Mouse (Mus musculus) embryonic facial prominence, embryonic 10.5 days (tissue): ENCODE results near the gene Ccser1. TPM values are rescaled to one million over a fixed set of nuclear protein-coding genes. Genes with fewer than 3 reads are reported as not detected.

Source experiments
- DNase-seq: peaks from one replicate; pipeline ENCODE4 v3.0.0-alpha.2; 2017; ENCODE audit warnings: low spot score
- H3K27ac ChIP-seq: fragments of 300-500 bp; sonication (generic); replicated peaks from 2 replicates; pipeline ENCODE4 v1.5.1; 2016; ENCODE audit warnings: mild to moderate bottlenecking
- H3K27me3 ChIP-seq: fragments of 300-500 bp; sonication (generic); replicated peaks from 2 replicates; pipeline ENCODE4 v1.6.1; 2016; ENCODE audit warnings: low read depth, mild to moderate bottlenecking; ENCODE audit not compliant: poor library complexity, severe bottlenecking
- H3K36me3 ChIP-seq: fragments of 300-500 bp; sonication (generic); replicated peaks from 2 replicates; pipeline ENCODE4 v1.6.1; 2016; ENCODE audit warnings: mild to moderate bottlenecking, moderate library complexity
- H3K4me1 ChIP-seq: fragments of 300-500 bp; sonication (generic); 2 replicates; pipeline ENCODE4 v1.6.1; 2016
- H3K4me3 ChIP-seq: fragments of 300-500 bp; sonication (generic); 2 replicates; pipeline ENCODE4 v1.5.1; 2016; ENCODE audit warnings: mild to moderate bottlenecking, moderate library complexity
- H3K9me3 ChIP-seq: fragments of 300-500 bp; sonication (generic); 2 replicates; pipeline ENCODE4 v1.6.1; 2016; ENCODE audit warnings: mild to moderate bottlenecking
- WGBS: fragments of 180-500 bp; shearing (Covaris S2); methylation state at CpG from one replicate; pipeline ENCODE4 v1.1.7; 2016; 5-methylcytosine and 5-hydroxymethylcytosine counted together
- polyA plus RNA-seq: library from polyadenylated mRNA; unstranded; fragments of >200 nt; fragmentation: Nextera tagmentation; extraction: Ambion mirVana; gene quantifications from 2 replicates; pipeline ENCODE4 v1.2.1, GENCODE M21; 2016

The Ccser1 gene
- polyA plus RNA-seq, 1 experiment from 2014 or later = 4.3 TPM

DNA sequence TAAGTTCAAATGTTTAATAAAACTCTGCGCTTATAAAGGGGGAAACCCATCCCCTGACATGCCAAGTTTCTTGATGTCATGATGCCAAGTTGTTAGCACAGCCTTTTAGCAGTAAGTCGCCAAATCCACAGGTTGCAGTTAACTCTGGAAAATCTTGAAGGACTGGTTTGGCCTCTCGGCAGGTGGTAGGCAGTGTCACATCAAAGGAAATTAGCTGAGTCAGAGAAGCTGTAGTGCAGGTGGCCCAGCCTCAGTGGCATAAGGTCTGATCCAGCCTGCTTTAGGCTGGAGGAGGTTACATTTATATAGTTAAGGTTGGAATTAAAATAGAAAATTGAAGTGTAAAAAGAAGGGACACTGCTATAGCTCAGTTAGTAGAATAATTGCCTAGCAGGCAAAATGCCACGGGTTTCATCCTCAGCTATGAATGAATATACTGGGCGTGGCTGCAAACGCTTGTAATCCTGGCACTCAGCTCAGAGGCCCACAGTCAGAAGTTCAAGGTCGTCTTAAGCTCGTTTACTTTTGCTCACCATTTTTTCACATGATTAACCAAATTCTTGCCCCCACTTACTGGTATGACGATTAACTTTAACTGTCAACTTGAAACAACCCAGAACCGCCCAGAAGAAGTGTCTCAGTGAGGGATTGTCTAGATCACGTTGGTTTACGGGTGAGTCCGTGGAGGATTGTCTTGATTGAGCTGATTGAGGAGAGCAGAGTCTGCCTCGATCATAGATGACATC is 343.8 kb downstream of the Ccser1 start:
- no peak overlapping the region for H3K4me3 ChIP-seq
- WGBS = 50% methylated on average over 14 of the region's 14 CpGs
- H3K4me1 ChIP-seq = no peaks in the 10 kb centered on the region
- H3K9me3 ChIP-seq = no peaks in the 10 kb centered on the region
- H3K36me3 ChIP-seq = no peaks in the 10 kb centered on the region
- DNase-seq = peak; percentile 21
- no peak overlapping the region for H3K27ac ChIP-seq
- no peaks in the 10 kb centered on the region for H3K27me3 ChIP-seq

DNA sequence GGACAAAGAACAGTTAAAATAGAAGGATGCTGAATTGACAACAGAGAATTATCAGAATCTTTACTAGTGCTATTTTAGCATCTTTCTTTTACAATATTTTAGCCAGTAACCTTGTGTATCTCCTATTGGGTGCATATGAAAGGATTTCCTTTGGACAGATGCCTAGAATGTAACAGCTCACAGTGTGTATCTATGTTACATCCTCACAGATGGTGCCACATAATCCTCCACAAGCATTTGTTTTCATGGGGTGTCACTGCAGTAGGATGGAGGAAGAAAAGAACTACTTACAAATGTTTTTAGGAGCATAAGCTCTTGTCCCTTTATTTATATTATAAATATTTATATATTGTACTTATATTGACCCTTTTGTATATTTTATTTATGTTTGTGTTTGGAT is 360.6 kb downstream of the Ccser1 start:
- no peak for DNase-seq
- H3K9me3 ChIP-seq = no peaks in the 10 kb centered on the region
- no peak overlapping the region for H3K4me3 ChIP-seq
- no peaks in the 10 kb centered on the region for H3K27me3 ChIP-seq
- H3K36me3 ChIP-seq = no peaks in the 10 kb centered on the region
- H3K4me1 ChIP-seq = no peaks in the 10 kb centered on the region
- no peak overlapping the region for H3K27ac ChIP-seq

DNA sequence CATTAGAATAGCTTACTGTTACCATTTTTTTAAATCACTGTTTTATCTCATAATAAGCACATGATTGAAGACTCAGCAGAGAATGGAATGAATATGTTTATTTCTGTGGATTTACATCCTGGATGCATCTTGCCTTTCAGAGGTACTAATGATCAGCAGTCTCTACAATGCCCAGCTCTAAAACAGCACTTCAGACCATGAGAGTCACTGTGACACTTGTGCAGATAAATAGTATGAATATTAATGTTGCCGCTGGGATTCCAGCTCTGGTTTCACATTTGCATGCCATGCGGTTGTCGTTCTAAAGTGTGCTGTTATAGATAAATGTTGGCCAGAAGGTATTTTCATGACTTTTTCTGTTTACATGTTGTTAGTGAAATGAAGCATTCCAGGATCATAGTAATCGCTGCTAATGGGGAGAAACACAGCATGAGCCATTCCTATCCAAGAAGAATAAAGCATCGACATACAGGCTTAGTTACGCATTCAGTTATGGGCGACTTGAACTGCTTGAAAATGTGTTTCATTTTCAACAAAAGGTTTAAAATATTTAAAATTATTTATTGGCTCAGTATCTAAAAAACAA is 363.4 kb downstream of the Ccser1 start:
- 86% methylated on average over 7 of the region's 7 CpGs for WGBS
- DNase-seq = no peak
- H3K9me3 ChIP-seq = no peaks in the 10 kb centered on the region
- H3K4me1 ChIP-seq = no peaks in the 10 kb centered on the region
- H3K27ac ChIP-seq = no peak overlapping the region
- no peak overlapping the region for H3K4me3 ChIP-seq
- H3K27me3 ChIP-seq = no peaks in the 10 kb centered on the region
- no peaks in the 10 kb centered on the region for H3K36me3 ChIP-seq

DNA sequence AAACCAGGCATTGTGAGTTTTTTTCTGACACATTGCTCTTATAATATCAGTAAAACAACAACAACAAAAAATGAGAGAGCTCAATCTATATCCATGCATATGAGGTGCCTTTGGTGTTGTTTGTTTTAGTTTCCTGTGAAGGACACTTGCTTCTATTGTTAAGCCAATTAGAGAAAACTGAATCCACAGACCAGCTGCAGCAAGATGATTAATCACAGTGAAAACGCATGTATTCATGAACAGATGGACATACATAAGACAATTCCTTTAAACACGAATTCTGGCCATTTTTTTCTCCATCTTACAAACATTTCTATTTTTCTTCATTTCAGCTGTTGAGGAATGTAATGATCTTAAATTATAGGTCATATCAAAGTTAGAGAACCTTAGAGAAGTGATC is 387.4 kb downstream of the Ccser1 start:
- no peak for DNase-seq
- H3K27ac ChIP-seq = no peak overlapping the region
- 79% methylated on average over 2 of the region's 2 CpGs for WGBS
- H3K27me3 ChIP-seq = no peaks in the 10 kb centered on the region
- no peak overlapping the region for H3K4me3 ChIP-seq
- H3K36me3 ChIP-seq = no peaks in the 10 kb centered on the region
- H3K4me1 ChIP-seq = no peaks in the 10 kb centered on the region
- H3K9me3 ChIP-seq = no peaks in the 10 kb centered on the region

DNA sequence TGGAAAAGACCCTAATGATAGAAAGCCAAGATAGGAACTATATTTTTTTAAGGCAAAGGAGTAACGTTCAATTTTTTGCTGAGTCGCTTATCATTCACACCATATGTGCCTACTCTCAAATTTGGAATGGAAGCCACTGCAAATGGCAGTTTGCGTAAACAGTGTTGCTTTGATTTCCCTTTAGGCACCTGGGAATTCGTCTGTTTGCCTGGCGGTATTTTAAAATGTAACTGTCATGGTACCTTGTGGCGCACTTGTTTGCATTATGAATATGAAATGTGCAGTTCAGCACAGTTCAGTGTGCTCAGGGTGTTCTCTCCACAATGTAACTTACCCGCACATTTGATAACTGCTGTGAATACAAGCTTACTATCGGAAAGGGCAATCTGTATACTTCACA is 387.8 kb downstream of the Ccser1 start:
- 90% methylated on average over 8 of the region's 8 CpGs for WGBS
- Histone ChIP-seq H3K4me1 (no peaks in the 10 kb centered on the region), H3K4me3 (no peak overlapping the region), H3K9me3 (no peaks in the 10 kb centered on the region), H3K27me3 (no peaks in the 10 kb centered on the region), H3K36me3 (no peaks in the 10 kb centered on the region), H3K27ac (no peak overlapping the region)
- no peak for DNase-seq

DNA sequence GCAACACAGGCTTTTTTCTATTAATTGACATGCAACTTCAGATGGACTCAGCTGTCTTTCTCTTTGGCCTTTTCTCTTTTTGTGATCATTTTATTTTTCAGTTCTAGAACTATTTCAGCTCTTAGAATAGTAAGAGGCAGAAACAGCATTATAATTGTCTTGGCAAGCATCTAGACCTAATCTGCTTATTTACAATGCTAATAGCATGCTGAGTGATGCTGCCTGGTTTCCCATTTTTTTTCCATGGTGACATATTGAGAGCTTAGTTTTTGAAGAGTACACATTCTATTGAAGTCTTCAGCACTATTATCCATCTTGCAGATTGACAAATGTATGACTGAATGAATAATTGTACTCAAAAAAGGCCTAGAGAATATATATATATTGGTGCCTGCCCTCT is 401.6 kb downstream of the Ccser1 start:
- Histone ChIP-seq H3K4me1 (no peaks in the 10 kb centered on the region), H3K27ac (no peak overlapping the region), H3K9me3 (no peaks in the 10 kb centered on the region), H3K4me3 (no peak overlapping the region), H3K36me3 (no peaks in the 10 kb centered on the region), H3K27me3 (no peaks in the 10 kb centered on the region)
- no peak for DNase-seq

DNA sequence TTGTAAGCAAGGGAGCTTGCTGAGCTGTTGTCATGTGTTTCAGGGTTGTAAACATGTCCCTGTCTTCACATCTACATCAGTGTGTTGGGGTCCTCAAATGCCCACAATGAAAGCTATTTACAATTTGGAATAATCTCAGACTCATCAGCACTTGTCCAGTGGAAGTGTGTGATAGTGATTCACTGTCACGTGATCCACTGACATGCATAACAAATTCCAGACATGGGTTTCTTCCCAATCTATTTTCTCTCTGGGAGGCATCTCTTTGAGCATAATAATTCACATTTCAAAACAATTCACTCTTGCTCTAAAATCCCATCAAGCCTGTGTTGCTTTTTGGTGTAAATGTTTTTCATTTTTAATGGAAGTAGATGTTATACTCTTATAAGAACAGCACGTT is 408.9 kb downstream of the Ccser1 start:
- no peaks in the 10 kb centered on the region for H3K4me1 ChIP-seq
- 85% methylated on average over 2 of the region's 2 CpGs for WGBS

DNA sequence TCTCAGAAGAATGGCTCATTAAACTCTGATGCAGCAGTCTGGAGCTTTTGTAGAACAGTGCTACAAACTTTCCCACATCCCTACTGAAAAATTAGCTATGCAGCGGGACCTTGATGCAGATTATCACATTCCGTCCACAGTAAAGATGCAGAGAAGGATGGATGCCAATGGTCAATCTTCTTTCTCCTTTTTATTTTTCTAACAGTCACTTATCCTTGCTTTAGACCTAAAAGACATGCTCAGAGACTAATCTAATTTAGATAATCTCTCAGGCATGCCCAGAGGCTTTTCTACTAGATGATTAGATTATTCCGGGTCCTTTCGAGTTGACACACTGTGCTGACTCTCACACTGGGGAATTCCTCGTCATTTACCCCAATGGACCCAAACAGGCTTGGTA is 421.8 kb downstream of the Ccser1 start:
- Histone ChIP-seq H3K9me3 (no peaks in the 10 kb centered on the region), H3K4me3 (no peak overlapping the region), H3K4me1 (no peaks in the 10 kb centered on the region), H3K27me3 (no peaks in the 10 kb centered on the region), H3K36me3 (no peaks in the 10 kb centered on the region), H3K27ac (no peak overlapping the region)
- no peak for DNase-seq
- 74% methylated on average over 5 of the region's 5 CpGs for WGBS

More for the DNA sequence above, 408.9 kb downstream of the Ccser1 start:
- no peak for DNase-seq
- Histone ChIP-seq H3K36me3 (no peaks in the 10 kb centered on the region), H3K27ac (no peak overlapping the region), H3K4me3 (no peak overlapping the region), H3K9me3 (no peaks in the 10 kb centered on the region), H3K27me3 (no peaks in the 10 kb centered on the region)

DNA sequence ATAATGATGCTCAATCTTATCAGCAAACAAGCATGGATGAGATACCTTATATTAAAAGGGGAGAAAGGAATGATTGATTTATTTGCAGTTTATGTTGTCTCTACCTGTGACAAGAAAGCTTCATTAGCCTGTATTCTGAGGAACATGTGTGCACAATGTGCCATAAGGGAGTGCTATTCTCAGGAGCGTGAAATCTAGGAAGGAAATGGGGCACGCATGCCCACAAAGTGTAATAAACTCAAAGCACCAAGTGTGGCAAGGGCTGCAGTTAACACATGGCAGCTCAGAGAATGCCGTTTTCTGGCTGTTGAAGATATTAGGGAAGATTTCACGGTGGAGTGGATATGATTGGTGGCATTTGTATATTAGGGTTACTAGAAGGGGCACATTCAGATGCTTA is 434.8 kb downstream of the Ccser1 start:
- Histone ChIP-seq H3K36me3 (no peaks in the 10 kb centered on the region), H3K4me1 (no peaks in the 10 kb centered on the region), H3K27ac (no peak overlapping the region), H3K4me3 (no peak overlapping the region), H3K27me3 (no peaks in the 10 kb centered on the region), H3K9me3 (no peaks in the 10 kb centered on the region)
- 86% methylated on average over 4 of the region's 4 CpGs for WGBS
- no peak for DNase-seq

DNA sequence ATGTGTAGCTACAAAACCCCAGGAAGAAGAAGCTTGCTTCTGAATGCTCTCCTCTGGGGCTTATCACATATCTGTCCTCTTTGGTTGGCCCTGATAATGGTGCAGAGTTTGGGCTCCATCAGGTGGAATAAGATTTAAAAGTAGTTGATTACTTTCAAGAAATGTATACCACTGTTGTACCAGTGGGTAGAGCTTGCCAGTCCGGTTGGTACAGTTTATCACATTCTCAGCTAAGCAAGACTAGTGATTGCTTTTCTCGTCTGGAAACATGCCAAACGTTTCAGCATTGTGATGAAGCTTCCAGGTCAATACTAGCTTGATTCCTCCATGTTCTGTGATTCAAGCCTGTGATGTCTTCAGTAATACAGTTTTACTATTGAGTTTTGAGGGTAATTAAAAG is 441.6 kb downstream of the Ccser1 start:
- H3K27ac ChIP-seq = no peak overlapping the region
- DNase-seq = no peak
- no peaks in the 10 kb centered on the region for H3K27me3 ChIP-seq
- H3K4me1 ChIP-seq = no peaks in the 10 kb centered on the region
- WGBS = 89% methylated on average over 3 of the region's 3 CpGs
- H3K4me3 ChIP-seq = no peak overlapping the region
- no peaks in the 10 kb centered on the region for H3K36me3 ChIP-seq
- no peaks in the 10 kb centered on the region for H3K9me3 ChIP-seq

DNA sequence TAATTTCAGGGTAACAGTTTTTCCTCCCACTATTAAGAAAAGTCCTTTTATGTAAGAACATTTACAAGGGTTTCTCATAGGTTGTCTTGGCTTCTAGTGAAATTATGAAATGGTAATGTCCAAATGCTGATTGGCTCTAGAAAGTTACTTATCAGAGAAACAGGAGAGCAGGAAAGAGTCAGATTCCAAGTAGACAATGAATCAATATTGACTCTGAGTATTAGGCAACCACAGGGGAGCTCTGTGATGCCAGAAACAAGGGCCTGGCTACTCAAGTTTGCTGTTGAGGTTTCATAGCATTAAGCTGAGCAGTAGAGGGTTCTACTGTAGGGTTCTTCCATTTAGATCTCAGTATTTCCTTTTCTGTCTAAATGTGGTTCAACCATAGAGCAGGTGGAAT is 481.3 kb downstream of the Ccser1 start:
- Histone ChIP-seq H3K9me3 (no peaks in the 10 kb centered on the region), H3K4me1 (no peaks in the 10 kb centered on the region), H3K4me3 (no peak overlapping the region), H3K36me3 (no peaks in the 10 kb centered on the region), H3K27ac (no peak overlapping the region), H3K27me3 (no peaks in the 10 kb centered on the region)
- no peak for DNase-seq

DNA sequence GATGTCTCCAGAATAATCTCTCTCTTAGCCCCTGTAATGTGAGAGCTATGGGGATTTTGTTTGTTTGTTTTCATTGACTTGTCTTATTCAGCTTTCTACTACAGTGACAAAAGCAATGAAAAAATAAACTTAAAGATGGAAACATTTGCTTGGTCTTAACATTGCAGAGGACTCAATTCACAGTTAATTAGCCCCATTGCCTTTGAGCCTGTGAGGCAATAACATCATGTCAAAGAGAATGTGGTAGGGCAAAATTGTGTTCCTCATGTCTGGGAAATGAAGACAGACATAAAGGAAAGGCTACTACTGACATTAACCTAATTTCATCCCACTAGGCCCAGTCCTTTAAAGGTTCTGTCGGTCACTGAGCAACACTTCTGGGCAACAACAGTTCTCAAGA is 484.4 kb downstream of the Ccser1 start:
- H3K4me1 ChIP-seq = no peaks in the 10 kb centered on the region
- H3K9me3 ChIP-seq = no peaks in the 10 kb centered on the region
- no peak overlapping the region for H3K4me3 ChIP-seq
- no peaks in the 10 kb centered on the region for H3K36me3 ChIP-seq
- WGBS = 80% methylated on average over 1 of the region's 1 CpGs
- no peaks in the 10 kb centered on the region for H3K27me3 ChIP-seq
- no peak overlapping the region for H3K27ac ChIP-seq
- DNase-seq = no peak

DNA sequence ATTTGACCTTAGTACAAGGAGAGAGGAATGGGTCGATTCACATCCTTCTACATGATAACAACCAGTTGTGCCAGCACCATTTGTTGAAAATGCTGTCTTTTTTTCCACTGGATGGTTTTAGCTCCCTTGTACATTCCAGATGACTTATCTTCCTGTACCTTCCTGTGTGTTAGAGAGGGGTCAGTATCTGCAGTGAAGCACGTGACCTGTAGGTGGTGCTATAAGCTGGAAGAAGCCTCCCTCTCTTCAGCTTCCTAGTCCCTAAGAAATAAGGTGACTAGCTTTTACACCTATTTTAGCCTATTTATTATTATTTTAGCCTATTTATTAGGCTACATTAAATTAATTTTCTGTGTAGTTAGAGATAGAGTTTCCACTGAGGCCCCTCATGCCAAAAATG is 506.9 kb downstream of the Ccser1 start:
- no peak overlapping the region for H3K4me3 ChIP-seq
- 31% methylated on average over 2 of the region's 2 CpGs for WGBS
- no peaks in the 10 kb centered on the region for H3K4me1 ChIP-seq
- DNase-seq = peak; percentile 16
- H3K27ac ChIP-seq = no peak overlapping the region
- no peaks in the 10 kb centered on the region for H3K27me3 ChIP-seq
- H3K9me3 ChIP-seq = no peaks in the 10 kb centered on the region
- no peaks in the 10 kb centered on the region for H3K36me3 ChIP-seq
